Mouse (Mus musculus): Measurements from ENCODE around the gene Hrc. TPM values are rescaled to one million over a fixed set of nuclear protein-coding genes. Genes with fewer than 3 reads are reported as not detected.

The Hrc gene
- polyA plus RNA-seq, 1 experiment = 9.1 TPM

GRCm38 (mm10) chr7:45331502-45331901, 3.6 kb upstream of the Hrc start:
- Histone ChIP-seq H3K4me1 (replicated peaks; ENCODE audit: control insufficient read depth, insufficient read depth, low read length) (peaks cover 9% of the 10 kb centered on the region), H3K27ac (ENCODE audit: control insufficient read depth, insufficient read depth, low read length) (no peak overlapping the region), H3K27me3 (ENCODE audit: control insufficient read depth, insufficient read depth, low read length) (no peaks in the 10 kb centered on the region), H3K36me3 (ENCODE audit: control insufficient read depth, insufficient read depth, low read length) (no peaks in the 10 kb centered on the region), H3K4me3 (ENCODE audit: control insufficient read depth, insufficient read depth, low read length) (no peak overlapping the region)
- WGBS = 91% methylated on average over 6 of the region's 6 CpGs
- no peak for DNase-seq
- no peak for TF ChIP-seq POLR2A (IDR thresholded peaks at IDR 0.05; ENCODE audit: control insufficient read depth, extremely low read depth, insufficient read depth, low read length, poor library complexity)
- no peak for TF ChIP-seq CTCF (IDR thresholded peaks at IDR 0.05; ENCODE audit: borderline replicate concordance, control insufficient read depth, extremely low read depth, insufficient read depth, low read length, poor library complexity)

GRCm38 (mm10) chr7:45332685-45333425, 2.2 kb upstream of the Hrc start:
- TF ChIP-seq CTCF (IDR thresholded peaks at IDR 0.05; ENCODE audit: borderline replicate concordance, control insufficient read depth, extremely low read depth, insufficient read depth, low read length, poor library complexity) (no peak), POLR2A (IDR thresholded peaks at IDR 0.05; ENCODE audit: control insufficient read depth, extremely low read depth, insufficient read depth, low read length, poor library complexity) (0 out of 2 replicates have a peak, but pooled peaks have one; percentile 23)
- H3K27me3 ChIP-seq (ENCODE audit: control insufficient read depth, insufficient read depth, low read length) = no peaks in the 10 kb centered on the region; the same call in 1 of the 2 replicates
- peaks cover 11% of the 10 kb centered on the region for H3K4me1 ChIP-seq (replicated peaks; ENCODE audit: control insufficient read depth, insufficient read depth, low read length)
- peak; percentile 67 for DNase-seq
- H3K36me3 ChIP-seq (ENCODE audit: control insufficient read depth, insufficient read depth, low read length) = no peaks in the 10 kb centered on the region
- no peak overlapping the region for H3K27ac ChIP-seq (ENCODE audit: control insufficient read depth, insufficient read depth, low read length)
- WGBS = 13% methylated on average over 22 of the region's 22 CpGs
- peak overlapping the region; percentile 70 for H3K4me3 ChIP-seq (ENCODE audit: control insufficient read depth, insufficient read depth, low read length)

GRCm38 (mm10) chr7:45333431-45333982, 1.6 kb upstream of the Hrc start, which contains the start of gene Trpm4:
Gene Trpm4 (minus strand): TSS chr7:45333780.
- Histone ChIP-seq H3K4me3 (ENCODE audit: control insufficient read depth, insufficient read depth, low read length) (peak within 1 kb of the TSS; percentile 70), H3K27me3 (ENCODE audit: control insufficient read depth, insufficient read depth, low read length) (peaks cover 2% of the 10 kb centered on the region; the same call in 1 of the 2 replicates), H3K27ac (ENCODE audit: control insufficient read depth, insufficient read depth, low read length) (no peak within 1 kb of the TSS), H3K36me3 (ENCODE audit: control insufficient read depth, insufficient read depth, low read length) (no peaks in the 10 kb centered on the region), H3K4me1 (replicated peaks; ENCODE audit: control insufficient read depth, insufficient read depth, low read length) (peaks cover 18% of the 10 kb centered on the region)
- TF ChIP-seq POLR2A (IDR thresholded peaks at IDR 0.05; ENCODE audit: control insufficient read depth, extremely low read depth, insufficient read depth, low read length, poor library complexity) (peak; percentile 63), CTCF (IDR thresholded peaks at IDR 0.05; ENCODE audit: borderline replicate concordance, control insufficient read depth, extremely low read depth, insufficient read depth, low read length, poor library complexity) (0 out of 2 replicates have a peak, but pooled peaks have one; percentile 24)
- under 1% methylated on average over 38 of the region's 38 CpGs for WGBS
- peak; percentile 89 for DNase-seq

GRCm38 (mm10) chr7:45334605-45335004, 485 bp upstream of the Hrc start:
- Histone ChIP-seq H3K27me3 (ENCODE audit: control insufficient read depth, insufficient read depth, low read length) (peaks cover 12% of the 10 kb centered on the region; the same call in 1 of the 2 replicates), H3K4me3 (ENCODE audit: control insufficient read depth, insufficient read depth, low read length) (no peak overlapping the region), H3K36me3 (ENCODE audit: control insufficient read depth, insufficient read depth, low read length) (no peaks in the 10 kb centered on the region), H3K4me1 (replicated peaks; ENCODE audit: control insufficient read depth, insufficient read depth, low read length) (peaks cover 24% of the 10 kb centered on the region), H3K27ac (ENCODE audit: control insufficient read depth, insufficient read depth, low read length) (no peak overlapping the region)
- no peak for DNase-seq
- 90% methylated on average over 3 of the region's 3 CpGs for WGBS
- TF ChIP-seq CTCF (IDR thresholded peaks at IDR 0.05; ENCODE audit: borderline replicate concordance, control insufficient read depth, extremely low read depth, insufficient read depth, low read length, poor library complexity) (no peak), POLR2A (IDR thresholded peaks at IDR 0.05; ENCODE audit: control insufficient read depth, extremely low read depth, insufficient read depth, low read length, poor library complexity) (no peak)

- no peak for DNase-seq
- Histone ChIP-seq H3K4me3 (ENCODE audit: control insufficient read depth, insufficient read depth, low read length) (no peak overlapping the region), H3K36me3 (ENCODE audit: control insufficient read depth, insufficient read depth, low read length) (no peaks in the 10 kb centered on the region), H3K27me3 (ENCODE audit: control insufficient read depth, insufficient read depth, low read length) (peaks cover 12% of the 10 kb centered on the region; the same call in 1 of the 2 replicates), H3K4me1 (replicated peaks; ENCODE audit: control insufficient read depth, insufficient read depth, low read length) (peaks cover 34% of the 10 kb centered on the region), H3K27ac (ENCODE audit: control insufficient read depth, insufficient read depth, low read length) (no peak overlapping the region)
- TF ChIP-seq CTCF (IDR thresholded peaks at IDR 0.05; ENCODE audit: borderline replicate concordance, control insufficient read depth, extremely low read depth, insufficient read depth, low read length, poor library complexity) = no peak
- no peak for TF ChIP-seq POLR2A (IDR thresholded peaks at IDR 0.05; ENCODE audit: control insufficient read depth, extremely low read depth, insufficient read depth, low read length, poor library complexity)
- 80% methylated on average over 4 of the region's 4 CpGs for WGBS
Measured at GRCm38 (mm10) chr7:45336319-45336718, 1.2 kb downstream of the Hrc start.

- WGBS = 26% methylated on average over 4 of the region's 4 CpGs
- H3K27ac ChIP-seq (ENCODE audit: control insufficient read depth, insufficient read depth, low read length) = no peak overlapping the region
- H3K4me3 ChIP-seq (ENCODE audit: control insufficient read depth, insufficient read depth, low read length) = no peak overlapping the region
- peaks cover 12% of the 10 kb centered on the region; the same call in 1 of the 2 replicates for H3K27me3 ChIP-seq (ENCODE audit: control insufficient read depth, insufficient read depth, low read length)
- H3K4me1 ChIP-seq (replicated peaks; ENCODE audit: control insufficient read depth, insufficient read depth, low read length) = peaks cover 34% of the 10 kb centered on the region
- TF ChIP-seq POLR2A (IDR thresholded peaks at IDR 0.05; ENCODE audit: control insufficient read depth, extremely low read depth, insufficient read depth, low read length, poor library complexity) = no peak
- TF ChIP-seq CTCF (IDR thresholded peaks at IDR 0.05; ENCODE audit: borderline replicate concordance, control insufficient read depth, extremely low read depth, insufficient read depth, low read length, poor library complexity) = no peak
- H3K36me3 ChIP-seq (ENCODE audit: control insufficient read depth, insufficient read depth, low read length) = no peaks in the 10 kb centered on the region
- no peak for DNase-seq
Measured at GRCm38 (mm10) chr7:45337469-45337868, 2.4 kb downstream of the Hrc start.

Measured in thymus, adult 2 months (tissue).